Mouse (Mus musculus) E14TG2a.4 (cell line): ENCODE data around the gene Lrig2.

ENCODE experiments used
- H3K27me3 ChIP-seq: 2 replicates; pipeline ENCODE4 v1.6.1; 2014; ENCODE audit warnings: low read length, control low read depth; ENCODE audit not compliant: insufficient read depth
- H3K36me3 ChIP-seq: 2 replicates; pipeline ENCODE4 v1.6.1; 2014; ENCODE audit warnings: low read length, control low read depth; ENCODE audit not compliant: insufficient read depth
- H3K4me1 ChIP-seq: replicated peaks from 2 replicates; pipeline ENCODE4 v1.6.1; 2014; ENCODE audit warnings: low read depth, low read length, control low read depth
- H3K4me3 ChIP-seq: replicated peaks from 2 replicates; pipeline ENCODE4 v1.5.1; 2014; ENCODE audit warnings: mild to moderate bottlenecking, low read length
- H3K9me3 ChIP-seq: 2 replicates; pipeline ENCODE4 v1.6.1; 2014; ENCODE audit warnings: low read length, control low read depth
- CTCF ChIP-seq: conservative IDR thresholded peaks from 2 replicates; pipeline ENCODE4 v1.5.1; 2014; ENCODE audit warnings: low read length
- NANOG ChIP-seq: IDR thresholded peaks from 2 replicates; pipeline ENCODE4 v1.6.1; 2014; ENCODE audit warnings: borderline replicate concordance, low read length, mixed read lengths
- POU5F1 ChIP-seq: IDR thresholded peaks from 2 replicates; pipeline ENCODE4 v1.6.1; 2014; ENCODE audit warnings: low read length, borderline replicate concordance

Gene Lrig2

DNA sequence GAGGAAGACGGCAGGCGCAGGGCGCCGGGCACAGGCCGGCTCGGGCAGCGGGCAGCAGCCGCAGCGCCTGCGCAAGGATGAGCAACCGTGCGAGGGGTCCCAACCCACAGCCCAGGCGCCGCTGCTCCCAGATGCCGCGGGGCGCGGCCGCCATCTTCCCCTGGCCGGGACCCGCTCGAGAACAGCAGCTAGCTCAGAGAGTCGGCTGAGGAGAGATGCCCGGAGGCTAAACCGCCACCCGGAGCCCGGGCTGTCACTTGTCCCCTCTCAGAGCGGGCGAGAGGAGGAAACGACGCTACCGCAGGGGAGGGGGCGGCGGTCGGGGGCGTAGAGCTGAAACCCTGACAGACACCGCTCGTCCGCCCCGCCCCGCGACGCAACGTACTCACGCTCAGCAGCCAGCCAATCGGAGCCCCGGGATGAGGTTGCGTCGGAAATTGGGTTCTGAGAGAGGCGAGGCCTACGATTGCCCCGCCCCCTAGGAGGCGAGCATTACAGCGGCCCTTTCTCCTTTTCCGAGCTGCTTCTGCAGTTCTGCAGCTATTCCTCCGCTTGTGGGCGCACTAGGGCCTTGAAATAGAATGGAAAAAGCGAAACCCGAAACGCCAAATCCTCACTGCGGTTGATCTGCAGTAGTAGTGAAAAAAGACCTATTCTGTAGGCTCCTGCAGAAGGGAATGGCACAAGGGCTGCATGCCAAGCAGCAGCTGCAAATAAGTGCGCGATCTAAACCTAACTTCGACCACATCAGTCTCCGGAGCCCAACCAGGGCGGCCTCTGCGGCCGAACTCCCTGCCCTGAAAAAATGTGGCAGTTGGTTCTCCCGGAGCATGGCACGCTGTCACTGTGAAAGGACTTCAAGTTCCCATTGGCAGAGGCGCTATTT lies at the start of gene Lrig2:
TSS of gene Lrig2 (minus strand) at position 381 of the 886 bp plus-strand sequence.
- H3K27me3 ChIP-seq: no peaks in the 10 kb centered on the region
- no peaks in the 10 kb centered on the region for H3K36me3 ChIP-seq
- H3K4me1 ChIP-seq: peaks cover 40% of the 10 kb centered on the region
- H3K9me3 ChIP-seq: no peaks in the 10 kb centered on the region
- TF ChIP-seq POU5F1 (no peak), CTCF (peak; percentile 46)
- H3K4me3 ChIP-seq: peak within 1 kb of the TSS; percentile 98

DNA sequence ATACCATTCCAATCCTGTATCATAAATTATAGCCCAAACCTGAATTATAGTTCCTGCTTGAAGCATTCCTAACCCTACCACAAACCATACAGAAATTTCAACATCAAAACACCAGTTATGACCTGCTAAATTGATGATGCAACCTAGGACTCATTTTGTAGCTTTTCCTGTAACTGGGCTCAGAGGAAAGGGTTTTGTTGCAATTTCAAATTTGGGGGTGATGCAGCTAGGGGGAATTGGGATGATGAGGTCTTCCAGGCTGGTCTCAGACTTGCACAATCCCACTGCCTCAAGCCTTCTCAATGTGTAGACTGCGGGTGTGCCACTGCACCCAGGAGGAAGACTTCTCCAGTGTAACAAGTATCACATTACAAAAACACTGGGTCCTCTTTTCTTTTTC lies 44.9 kb upstream of the Lrig2 start:
- TF ChIP-seq NANOG (no peak), CTCF (no peak), POU5F1 (no peak)
- H3K9me3 ChIP-seq: no peaks in the 10 kb centered on the region
- no peaks in the 10 kb centered on the region for H3K36me3 ChIP-seq
- no peaks in the 10 kb centered on the region for H3K4me1 ChIP-seq
- no peak overlapping the region for H3K4me3 ChIP-seq
- H3K27me3 ChIP-seq: 0 out of 2 replicates have a peak, but pooled peaks cover 3% of the 10 kb centered on the region

DNA sequence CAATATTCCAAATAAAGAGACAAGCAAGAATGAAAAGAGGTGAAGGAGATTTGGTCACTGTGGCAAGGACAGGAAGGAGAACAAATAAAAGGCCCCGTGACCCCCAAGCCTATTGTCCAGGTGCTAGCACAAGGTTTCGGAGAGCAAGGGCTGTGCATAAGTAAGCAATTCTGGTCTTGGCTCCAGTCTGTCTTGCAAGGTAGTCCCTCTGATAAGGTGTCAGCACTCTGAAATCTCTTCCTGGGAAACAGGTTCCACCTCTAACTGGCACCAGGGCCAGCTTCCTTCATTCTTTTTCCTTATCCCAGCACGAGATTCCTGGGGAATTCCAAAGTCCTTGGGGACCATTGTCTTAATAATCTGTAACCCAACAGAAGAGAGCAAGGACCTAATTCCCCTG lies 38.9 kb upstream of the Lrig2 start:
- Histone ChIP-seq H3K36me3 (no peaks in the 10 kb centered on the region), H3K4me3 (no peak overlapping the region), H3K9me3 (no peaks in the 10 kb centered on the region), H3K4me1 (no peaks in the 10 kb centered on the region), H3K27me3 (no peaks in the 10 kb centered on the region)
- TF ChIP-seq POU5F1: no peak
- TF ChIP-seq CTCF: no peak
- no peak for TF ChIP-seq NANOG

DNA sequence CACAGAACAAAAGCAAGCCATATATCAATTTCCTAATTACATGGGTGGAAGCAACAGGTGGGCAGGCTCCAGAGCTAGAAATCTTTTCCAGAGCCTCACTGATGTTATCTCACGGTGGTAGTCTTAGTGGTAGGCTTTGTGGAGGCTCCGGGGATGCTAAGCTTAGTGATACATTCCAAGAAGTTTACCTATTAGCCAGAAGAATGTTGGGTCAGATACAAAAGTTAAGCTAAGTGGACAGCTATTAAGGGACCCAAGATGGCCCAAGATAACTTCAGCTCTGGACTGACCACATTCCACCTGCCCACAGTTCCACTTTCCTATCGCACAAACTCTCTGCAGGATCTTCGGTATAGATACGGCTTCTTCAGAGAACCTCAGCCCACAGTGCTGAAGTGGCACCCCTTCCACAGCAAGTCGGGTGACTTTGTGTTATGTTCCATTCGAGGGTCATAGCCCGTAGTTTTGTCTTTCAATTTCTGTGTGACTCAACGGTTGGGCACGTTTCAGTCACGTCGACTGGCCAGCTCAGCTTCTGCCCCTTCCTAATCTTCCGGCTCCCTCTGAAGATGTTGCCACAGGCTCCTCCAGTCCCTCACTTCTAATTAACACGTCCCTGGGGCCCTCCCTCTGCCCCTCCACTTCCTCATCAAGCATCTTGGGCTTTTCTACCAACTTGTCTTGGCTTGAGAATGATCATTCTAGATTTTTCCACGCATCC lies 36.8 kb upstream of the Lrig2 start:
- TF ChIP-seq POU5F1 (no peak), NANOG (no peak), CTCF (no peak)
- Histone ChIP-seq H3K36me3 (no peaks in the 10 kb centered on the region), H3K4me3 (no peak overlapping the region), H3K4me1 (no peaks in the 10 kb centered on the region), H3K27me3 (no peaks in the 10 kb centered on the region), H3K9me3 (no peaks in the 10 kb centered on the region)

DNA sequence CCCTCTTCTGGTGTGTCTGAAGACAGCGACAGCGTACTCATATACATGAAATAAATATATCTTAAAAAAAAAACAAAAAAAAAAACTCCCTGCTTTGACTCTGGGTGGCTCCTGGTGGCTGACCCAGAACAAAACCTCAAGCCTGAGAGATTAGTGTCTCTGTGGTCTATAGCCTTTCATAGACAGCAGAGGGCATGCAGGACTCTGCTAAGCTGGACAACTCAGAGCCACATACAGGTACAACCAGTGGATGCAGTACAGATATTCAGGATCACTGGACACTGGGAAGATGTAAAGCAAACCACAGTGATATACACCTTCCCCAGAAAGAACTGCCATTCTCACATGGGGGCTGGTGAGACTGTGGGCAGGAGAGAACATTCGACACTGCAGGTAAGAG lies 32.1 kb upstream of the Lrig2 start:
- Histone ChIP-seq H3K4me1 (peaks cover 10% of the 10 kb centered on the region), H3K4me3 (no peak overlapping the region), H3K36me3 (no peaks in the 10 kb centered on the region), H3K27me3 (peaks cover 3% of the 10 kb centered on the region; the same call in 1 of the 2 replicates), H3K9me3 (no peaks in the 10 kb centered on the region)
- TF ChIP-seq NANOG (no peak), POU5F1 (no peak), CTCF (no peak)

DNA sequence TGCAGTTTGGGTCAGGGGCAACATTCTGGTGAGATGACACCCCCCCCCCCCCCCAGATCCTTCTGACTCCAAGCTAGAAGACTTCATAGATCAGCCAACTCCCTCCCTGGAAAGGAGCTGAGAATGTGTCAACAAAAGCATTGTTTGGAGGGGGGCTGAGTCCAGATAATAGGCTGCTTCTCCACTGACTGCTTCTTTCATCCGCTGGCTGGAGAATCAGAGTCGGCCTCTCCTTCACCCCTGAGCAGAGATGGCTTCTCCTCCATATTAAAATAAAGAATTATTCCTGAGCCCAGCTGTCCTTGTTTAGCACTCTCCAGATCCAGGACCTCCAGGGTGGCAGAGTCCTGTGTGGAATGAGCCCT lies 30.3 kb upstream of the Lrig2 start:
- Histone ChIP-seq H3K9me3 (no peaks in the 10 kb centered on the region), H3K36me3 (no peaks in the 10 kb centered on the region), H3K4me1 (peaks cover 10% of the 10 kb centered on the region), H3K4me3 (no peak overlapping the region), H3K27me3 (peaks cover 3% of the 10 kb centered on the region; the same call in 1 of the 2 replicates)
- TF ChIP-seq CTCF (no peak), NANOG (no peak), POU5F1 (no peak)

DNA sequence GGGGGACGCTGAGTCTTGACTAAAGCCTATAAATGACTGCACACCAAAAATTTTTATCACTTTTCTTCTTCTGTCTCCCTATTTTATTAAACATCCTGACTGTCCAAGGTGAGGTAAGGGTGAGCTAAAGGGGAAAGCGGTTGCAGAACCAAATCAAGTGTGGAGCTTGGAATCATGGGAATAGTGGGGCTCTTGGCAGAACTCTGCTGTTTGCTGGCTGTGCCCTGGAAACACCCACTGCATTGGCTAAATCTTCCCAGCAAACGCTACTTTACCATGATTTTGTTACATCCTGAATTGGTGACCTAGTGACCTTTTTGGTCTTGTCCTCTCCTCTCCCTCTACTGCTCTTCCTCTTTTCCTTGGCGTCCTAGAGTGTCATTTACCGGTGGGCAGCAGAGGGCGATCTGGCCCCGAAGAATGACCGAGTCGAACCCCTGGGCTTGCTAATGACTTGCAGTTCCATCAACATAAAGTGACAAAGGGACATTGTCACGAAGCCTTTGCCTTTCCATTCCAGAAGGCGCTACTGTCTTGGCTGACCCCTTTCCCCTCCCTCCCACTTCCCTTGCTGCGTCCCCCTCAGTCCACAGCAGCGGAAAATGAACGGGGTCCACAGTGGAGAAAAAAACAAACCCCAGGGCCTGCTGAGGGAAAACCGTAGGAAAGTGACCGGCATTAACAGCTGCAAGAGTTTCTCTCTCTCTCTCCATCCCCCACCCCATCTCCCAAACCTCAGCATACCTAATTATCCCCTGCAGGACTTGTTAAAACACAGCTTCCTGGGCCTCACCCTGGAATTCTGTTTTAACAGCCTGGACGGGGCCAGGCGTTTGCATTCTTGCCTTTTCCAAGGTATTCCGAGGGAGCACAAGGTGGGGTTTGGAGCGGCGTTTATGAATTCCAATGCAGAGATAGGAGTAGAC lies 29.7 kb upstream of the Lrig2 start:
- Histone ChIP-seq H3K4me1 (peaks cover 10% of the 10 kb centered on the region), H3K27me3 (peaks cover 3% of the 10 kb centered on the region; the same call in 1 of the 2 replicates), H3K36me3 (no peaks in the 10 kb centered on the region), H3K9me3 (no peaks in the 10 kb centered on the region), H3K4me3 (peak overlapping the region; percentile 3; the same call in 1 of the 2 replicates)
- TF ChIP-seq CTCF (no peak), NANOG (no peak), POU5F1 (no peak)

DNA sequence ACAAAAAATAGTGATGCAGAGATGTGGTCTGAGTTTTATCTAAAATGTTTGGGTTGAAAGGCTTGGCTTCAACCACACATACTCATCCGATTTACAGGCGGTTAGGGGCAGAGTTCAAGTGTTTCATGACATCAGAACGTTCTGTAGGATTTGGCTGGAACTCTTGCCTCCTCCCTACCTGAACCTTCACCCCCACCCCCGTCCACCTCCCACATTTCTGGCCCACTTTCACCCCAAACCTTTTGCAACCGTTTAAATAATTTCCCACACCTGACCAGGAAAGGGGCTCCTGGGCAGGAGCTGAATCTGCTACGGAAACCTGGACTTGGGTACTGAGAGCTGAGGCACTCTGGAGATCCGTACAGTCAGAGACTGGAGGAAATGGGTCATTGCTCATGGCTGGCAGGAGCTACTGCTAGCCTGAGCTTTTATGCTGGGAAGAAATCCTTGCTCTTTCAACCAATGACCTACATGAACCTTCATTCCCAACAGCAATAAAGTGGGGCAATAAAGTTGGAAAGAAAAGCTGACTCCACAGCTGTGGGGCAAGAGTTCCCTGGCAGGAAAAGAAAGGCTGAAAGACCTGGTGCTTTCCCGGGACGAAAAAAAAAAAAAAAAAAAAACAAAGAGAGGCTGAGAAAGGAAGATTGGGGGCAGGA lies 28.9 kb upstream of the Lrig2 start:
- Histone ChIP-seq H3K4me1 (peaks cover 10% of the 10 kb centered on the region), H3K36me3 (no peaks in the 10 kb centered on the region), H3K27me3 (peaks cover 3% of the 10 kb centered on the region; the same call in 1 of the 2 replicates), H3K9me3 (no peaks in the 10 kb centered on the region), H3K4me3 (no peak overlapping the region)
- TF ChIP-seq POU5F1: no peak
- no peak for TF ChIP-seq NANOG
